Mouse (Mus musculus): Measurements from ENCODE around the gene Abhd17c. TPM values are rescaled to one million over a fixed set of nuclear protein-coding genes. Genes with fewer than 3 reads are reported as not detected.

Gene Abhd17c
- polyA plus RNA-seq, 1 experiment, result 98.8 TPM

GRCm38 (mm10) chr7:84090793-84091192 is 60.9 kb downstream of the Abhd17c start:
- no peak for TF ChIP-seq CTCF (IDR thresholded peaks at IDR 0.05; ENCODE audit: borderline replicate concordance, extremely low read depth, insufficient read depth, insufficient read length)
- DNase-seq (ENCODE audit: low read depth), result no peak

- TF ChIP-seq CTCF (IDR thresholded peaks at IDR 0.05; ENCODE audit: borderline replicate concordance, extremely low read depth, insufficient read depth, insufficient read length), result peak; percentile 42; the same call in 1 of the 2 replicates
- TF ChIP-seq POLR2A (IDR thresholded peaks at IDR 0.05; ENCODE audit: borderline replicate concordance, extremely low read depth, insufficient read depth, insufficient read length, poor library complexity, severe bottlenecking), result no peak
- no peak for DNase-seq (ENCODE audit: low read depth)
Measured at GRCm38 (mm10) chr7:84089777-84090176, 61.9 kb downstream of the Abhd17c start.

- TF ChIP-seq CTCF (IDR thresholded peaks at IDR 0.05; ENCODE audit: borderline replicate concordance, extremely low read depth, insufficient read depth, insufficient read length), result peak; percentile 71
- TF ChIP-seq POLR2A (IDR thresholded peaks at IDR 0.05; ENCODE audit: borderline replicate concordance, extremely low read depth, insufficient read depth, insufficient read length, poor library complexity, severe bottlenecking), result no peak
- peak; percentile 70 for DNase-seq (ENCODE audit: low read depth)
Measured at GRCm38 (mm10) chr7:84088971-84089370, 62.7 kb downstream of the Abhd17c start.

DNA sequence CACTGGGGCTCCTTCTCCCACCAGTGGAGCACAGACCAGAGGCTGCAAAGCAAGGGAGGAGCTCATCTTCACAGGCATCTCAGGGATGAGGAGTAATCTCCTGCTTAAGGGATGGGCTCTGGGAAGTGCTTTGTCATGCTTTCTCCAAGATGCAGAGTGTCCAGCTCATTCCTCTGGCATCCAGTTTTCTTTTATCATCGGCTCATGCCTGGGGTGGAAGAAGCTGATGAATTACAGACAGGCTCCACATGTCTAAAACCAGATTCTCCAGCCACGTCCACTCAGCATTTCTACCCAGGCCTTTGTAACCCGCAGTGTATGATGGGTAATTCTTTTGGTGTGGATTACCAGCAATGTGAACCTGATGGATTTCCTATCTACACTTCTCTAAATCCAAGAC is 63.5 kb downstream of the Abhd17c start:
- TF ChIP-seq CTCF (IDR thresholded peaks at IDR 0.05; ENCODE audit: borderline replicate concordance, extremely low read depth, insufficient read depth, insufficient read length), result no peak
- no peak for TF ChIP-seq POLR2A (IDR thresholded peaks at IDR 0.05; ENCODE audit: borderline replicate concordance, extremely low read depth, insufficient read depth, insufficient read length, poor library complexity, severe bottlenecking)
- no peak for DNase-seq (ENCODE audit: low read depth)

DNA sequence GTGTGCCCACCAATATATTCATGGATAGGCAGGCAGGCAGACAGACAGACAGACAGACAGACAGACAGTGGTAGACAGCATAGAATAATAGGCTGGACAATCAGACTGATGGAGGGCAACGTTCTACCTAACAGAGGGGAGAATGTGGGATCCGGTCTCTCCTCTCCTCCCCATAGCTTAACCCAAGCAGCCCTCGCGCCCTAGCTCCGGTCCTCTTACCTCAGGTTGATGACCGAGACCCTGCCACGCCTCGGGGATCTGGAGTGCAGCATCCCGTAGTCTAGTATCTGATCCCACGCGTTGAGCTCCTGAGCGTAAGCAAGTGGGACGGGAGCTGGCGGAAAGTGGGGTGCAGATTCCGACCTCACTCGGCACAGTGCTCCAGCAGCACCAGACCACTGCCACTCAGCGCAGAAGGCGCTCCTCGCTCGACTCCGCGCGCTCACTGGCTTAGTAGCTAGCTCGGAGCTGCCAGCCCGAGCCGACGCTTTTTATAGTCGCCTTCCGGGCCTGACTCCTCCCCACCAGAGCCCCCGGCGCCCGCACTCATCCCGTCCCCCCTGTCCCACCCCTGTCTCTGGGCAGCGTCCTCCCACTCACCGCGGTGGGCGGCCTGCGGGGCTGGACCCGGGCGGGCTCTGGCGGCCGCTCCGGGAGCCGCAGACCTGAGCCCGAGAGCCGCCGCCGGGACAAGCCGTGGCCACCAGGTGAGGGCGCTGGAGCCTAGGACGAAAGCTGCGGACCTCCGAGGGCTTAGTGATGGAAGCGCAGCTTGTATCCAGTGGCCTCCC is 65.5 kb downstream of the Abhd17c start, which contains the start of gene Cemip:
TSS of gene Cemip (minus strand) at position 464 of the 791 bp plus-strand sequence.
- DNase-seq (ENCODE audit: low read depth), result peak; percentile 90
- TF ChIP-seq CTCF (IDR thresholded peaks at IDR 0.05; ENCODE audit: borderline replicate concordance, extremely low read depth, insufficient read depth, insufficient read length), result peak; percentile 77
- no peak for TF ChIP-seq POLR2A (IDR thresholded peaks at IDR 0.05; ENCODE audit: borderline replicate concordance, extremely low read depth, insufficient read depth, insufficient read length, poor library complexity, severe bottlenecking)

DNA sequence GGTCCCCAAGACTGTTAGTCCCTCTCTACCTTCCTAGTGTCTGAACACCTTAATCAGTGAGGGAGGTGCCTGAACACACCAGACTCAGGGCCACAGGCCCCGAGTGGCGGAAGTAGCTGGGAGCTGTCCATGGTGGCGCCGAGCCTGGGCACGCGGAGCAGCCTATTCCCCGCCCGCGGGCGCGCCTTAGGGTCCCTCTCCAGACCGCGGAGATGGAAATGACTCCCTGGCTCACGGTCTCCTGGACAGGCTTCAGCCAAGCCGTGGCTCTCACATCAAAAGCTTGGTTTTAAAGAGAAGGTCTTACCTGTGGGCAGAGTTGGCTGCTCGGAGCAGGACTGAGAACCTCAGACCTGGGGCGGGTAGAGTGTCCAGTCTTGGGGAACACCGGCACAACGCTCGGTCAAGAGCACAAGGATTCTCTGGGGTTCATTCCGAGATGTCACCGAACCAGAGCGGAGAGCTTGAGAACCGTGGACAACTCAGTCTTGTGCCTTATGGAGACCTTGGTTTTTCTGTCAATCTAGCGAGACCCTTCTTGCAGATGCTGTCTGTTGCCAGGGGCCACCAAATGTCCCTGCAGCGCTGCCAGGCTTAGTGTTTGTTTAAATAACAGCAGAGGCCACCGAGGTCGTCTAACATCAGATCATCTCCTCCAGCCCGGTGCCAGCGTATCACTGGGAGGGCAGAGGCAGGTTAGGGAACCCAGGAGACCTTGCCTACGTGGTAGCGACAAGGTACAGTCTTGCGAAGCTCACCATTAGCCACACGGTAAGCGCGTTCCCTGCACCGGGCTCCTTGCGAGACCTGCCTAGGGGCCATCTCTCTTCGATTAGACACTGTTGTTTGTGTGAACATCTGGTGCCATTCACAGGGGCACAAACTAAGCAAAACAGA is 66.4 kb downstream of the Abhd17c start:
- TF ChIP-seq CTCF (IDR thresholded peaks at IDR 0.05; ENCODE audit: borderline replicate concordance, extremely low read depth, insufficient read depth, insufficient read length), result no peak
- TF ChIP-seq POLR2A (IDR thresholded peaks at IDR 0.05; ENCODE audit: borderline replicate concordance, extremely low read depth, insufficient read depth, insufficient read length, poor library complexity, severe bottlenecking), result no peak
- peak; percentile 46 for DNase-seq (ENCODE audit: low read depth)

DNA sequence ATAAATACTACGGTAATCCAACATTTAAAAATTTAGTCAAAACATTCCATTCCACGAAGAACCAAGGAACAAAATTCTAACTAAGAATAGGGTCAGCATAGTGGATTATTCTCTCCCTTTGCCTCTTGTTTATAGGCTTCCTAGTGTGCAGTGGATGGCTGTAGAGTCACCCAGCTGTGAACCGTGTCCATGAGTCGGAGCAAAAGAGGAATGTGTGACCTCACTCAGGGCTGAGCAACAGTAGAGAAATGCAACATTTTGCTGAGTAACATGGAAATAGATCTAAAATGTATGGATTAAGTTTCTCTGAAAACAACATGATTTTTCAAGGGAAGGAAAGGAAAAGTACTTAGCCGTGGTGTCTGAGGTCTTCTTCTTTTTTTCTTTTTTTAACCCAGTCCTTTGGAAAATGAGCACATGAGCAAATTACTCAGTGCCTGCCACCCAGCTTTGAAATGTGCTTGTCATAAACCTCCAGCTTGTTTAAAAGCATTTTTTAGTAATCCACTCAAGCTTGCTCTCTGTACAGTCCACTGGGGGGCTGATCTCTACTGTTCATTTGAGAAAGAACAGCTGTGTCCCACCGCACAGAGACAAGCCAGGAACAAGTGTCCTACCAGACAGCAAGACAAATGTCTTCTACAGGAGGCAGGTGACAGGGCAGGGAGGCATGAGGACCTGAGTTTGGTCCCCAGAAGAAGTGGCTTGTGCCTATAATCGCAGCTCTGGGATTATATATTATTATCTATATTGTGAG is 74.3 kb downstream of the Abhd17c start:
- TF ChIP-seq POLR2A (IDR thresholded peaks at IDR 0.05; ENCODE audit: borderline replicate concordance, extremely low read depth, insufficient read depth, insufficient read length, poor library complexity, severe bottlenecking) (no peak), CTCF (IDR thresholded peaks at IDR 0.05; ENCODE audit: borderline replicate concordance, extremely low read depth, insufficient read depth, insufficient read length) (no peak)
- no peak for DNase-seq (ENCODE audit: low read depth)

DNA sequence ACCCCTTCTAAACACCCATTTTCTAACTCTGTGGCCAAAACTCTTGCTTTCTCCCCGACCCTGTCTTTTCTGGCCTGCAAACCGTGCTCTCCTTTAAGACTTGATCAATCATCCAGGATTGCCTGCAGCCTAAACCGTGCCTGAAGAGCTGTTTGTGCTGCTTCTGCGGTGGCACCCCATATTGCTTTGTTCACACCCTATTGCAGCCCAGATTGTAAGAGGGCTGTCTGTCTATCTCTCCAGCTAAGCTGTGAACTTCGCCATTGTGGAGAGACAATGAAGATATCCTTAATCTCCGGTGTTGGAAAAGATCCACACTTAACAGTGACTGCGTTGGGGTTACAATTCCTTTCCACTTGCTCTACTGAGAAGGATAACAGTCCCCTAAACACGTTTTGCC is 77.4 kb downstream of the Abhd17c start:
- peak; percentile 62 for DNase-seq (ENCODE audit: low read depth)
- TF ChIP-seq CTCF (IDR thresholded peaks at IDR 0.05; ENCODE audit: borderline replicate concordance, extremely low read depth, insufficient read depth, insufficient read length), result no peak
- no peak for TF ChIP-seq POLR2A (IDR thresholded peaks at IDR 0.05; ENCODE audit: borderline replicate concordance, extremely low read depth, insufficient read depth, insufficient read length, poor library complexity, severe bottlenecking)

GRCm38 (mm10) chr7:84073856-84074255 is 77.8 kb downstream of the Abhd17c start:
- DNase-seq (ENCODE audit: low read depth), result no peak
- TF ChIP-seq CTCF (IDR thresholded peaks at IDR 0.05; ENCODE audit: borderline replicate concordance, extremely low read depth, insufficient read depth, insufficient read length), result no peak
- TF ChIP-seq POLR2A (IDR thresholded peaks at IDR 0.05; ENCODE audit: borderline replicate concordance, extremely low read depth, insufficient read depth, insufficient read length, poor library complexity, severe bottlenecking), result no peak

GRCm38 (mm10) chr7:84068931-84069330 is 82.8 kb downstream of the Abhd17c start:
- DNase-seq (ENCODE audit: low read depth), result no peak
- no peak for TF ChIP-seq CTCF (IDR thresholded peaks at IDR 0.05; ENCODE audit: borderline replicate concordance, extremely low read depth, insufficient read depth, insufficient read length)
- TF ChIP-seq POLR2A (IDR thresholded peaks at IDR 0.05; ENCODE audit: borderline replicate concordance, extremely low read depth, insufficient read depth, insufficient read length, poor library complexity, severe bottlenecking), result no peak

GRCm38 (mm10) chr7:84059799-84060198 is 91.9 kb downstream of the Abhd17c start:
- no peak for DNase-seq (ENCODE audit: low read depth)
- TF ChIP-seq POLR2A (IDR thresholded peaks at IDR 0.05; ENCODE audit: borderline replicate concordance, extremely low read depth, insufficient read depth, insufficient read length, poor library complexity, severe bottlenecking), result no peak
- no peak for TF ChIP-seq CTCF (IDR thresholded peaks at IDR 0.05; ENCODE audit: borderline replicate concordance, extremely low read depth, insufficient read depth, insufficient read length)

Other genes starting within 250 kb of the Abhd17c start
- 1.0 and 2.2 TPM in 2 replicates for gene Cemip, start 65.4 kb downstream of the Abhd17c start, polyA plus RNA-seq (2012; rRNA removed)

All from brain, embryonic 14.5 days (tissue).